Mouse (Mus musculus) E14TG2a.4 (cell line): ENCODE results near the gene Zfp451.
"Not testable (repeated sequence)": the region's sequence is repeated elsewhere in the genome, so short reads cannot be mapped to it uniquely, and the experiment has no call there.

Source experiments
- CTCF ChIP-seq: conservative IDR thresholded peaks from 2 replicates; pipeline ENCODE4 v1.5.1; 2014; ENCODE audit warnings: low read length
- NANOG ChIP-seq: IDR thresholded peaks from 2 replicates; pipeline ENCODE4 v1.6.1; 2014; ENCODE audit warnings: borderline replicate concordance, low read length, mixed read lengths

- not testable (repeated sequence) for TF ChIP-seq CTCF, NANOG
Observed at GRCm38 (mm10) chr1:33838952-33839351, 24.6 kb upstream of the Zfp451 start.
